Mouse (Mus musculus) CH12.LX (cell line): Measurements from ENCODE around the gene Oscar.

ENCODE experiments used
- KAT2A ChIP-seq: IDR thresholded peaks from 2 replicates; pipeline ENCODE4 v1.6.1; 2012; ENCODE audit warnings: low read length, improper control_type of control experiment, inconsistent platforms; ENCODE audit not compliant: insufficient replicate concordance
- ZMIZ1 ChIP-seq: IDR thresholded peaks from 2 replicates; pipeline ENCODE4 v1.6.1; 2012; ENCODE audit warnings: low read depth, mild to moderate bottlenecking, inconsistent platforms, low read length, improper control_type of control experiment

DNA sequence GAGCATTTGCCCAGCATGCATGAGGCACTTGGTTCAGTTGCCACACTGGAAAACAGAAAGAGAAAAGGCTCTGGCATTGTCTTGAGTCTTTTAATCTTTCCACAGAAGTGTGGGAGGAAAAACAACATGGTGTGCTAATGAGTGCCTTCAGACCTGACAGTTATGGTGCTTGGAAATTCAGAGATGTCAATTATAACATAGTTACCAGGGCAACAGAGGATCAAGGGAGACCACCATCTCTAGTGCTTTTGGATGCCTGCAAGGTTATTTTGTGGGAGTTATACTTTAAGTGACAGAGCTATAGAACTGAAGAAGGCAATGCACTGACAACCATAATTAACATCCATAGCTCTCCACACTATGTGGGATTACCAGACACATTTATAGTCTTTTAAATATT, 22.1 kb downstream of the Oscar start:
- no peak for TF ChIP-seq ZMIZ1
- no peak for TF ChIP-seq KAT2A
